7 mouse cellular contexts compared by ENCODE assay signal in genomic region chr14:73238498-73239250, GRCm38 (mm10). TPM values are rescaled to one million over a fixed set of nuclear protein-coding genes. Genes with fewer than 3 reads are reported as not detected.
A peak's percentile ranks its signal among the peaks of the same experiment; 100 is the strongest.
DNase-seq lines count a peak whose midpoint lies in the region; ATAC-seq lines count a peak whose summit lies in the region.

No protein-coding gene starts in this region.

- H3K9me3 ChIP-seq in embryonic facial prominence, embryonic 14.5 days (ENCODE audit: control insufficient read depth, low read length), result peaks cover 3% of the 10 kb centered on the region; the same call in 1 of the 2 replicates
- H3K9me3 ChIP-seq in hindbrain, embryonic 10.5 days, result no peaks in the 10 kb centered on the region
- H3K9me3 ChIP-seq in limb, embryonic 13.5 days, result no peaks in the 10 kb centered on the region
- H3K9me3 ChIP-seq in midbrain, embryonic 12.5 days, result no peaks in the 10 kb centered on the region

- H3K4me3 ChIP-seq in embryonic facial prominence, embryonic 14.5 days (ENCODE audit: low read depth, low read length), result peak overlapping the region; percentile 62
- peak overlapping the region; percentile 53 for H3K4me3 ChIP-seq in hindbrain, embryonic 10.5 days
- peak overlapping the region; percentile 62 for H3K4me3 ChIP-seq in limb, embryonic 13.5 days
- H3K4me3 ChIP-seq in midbrain, embryonic 12.5 days, result peak overlapping the region; percentile 54

- H3K27ac ChIP-seq in embryonic facial prominence, embryonic 14.5 days (replicated peaks; ENCODE audit: low read depth, low read length), result peak overlapping the region; percentile 97
- peak overlapping the region; percentile 92 for H3K27ac ChIP-seq in hindbrain, embryonic 10.5 days
- H3K27ac ChIP-seq in limb, embryonic 13.5 days, result peak overlapping the region; percentile 92
- peak overlapping the region; percentile 92 for H3K27ac ChIP-seq in midbrain, embryonic 12.5 days (replicated peaks)

- H3K4me2 ChIP-seq in embryonic facial prominence, embryonic 14.5 days (ENCODE audit: low read depth, low read length), result peak overlapping the region; percentile 71
- peak overlapping the region; percentile 64 for H3K4me2 ChIP-seq in limb, embryonic 13.5 days (replicated peaks)
- H3K4me2 ChIP-seq in midbrain, embryonic 12.5 days (replicated peaks), result peak overlapping the region; percentile 56

- H3K4me1 ChIP-seq in embryonic facial prominence, embryonic 14.5 days (ENCODE audit: control insufficient read depth, insufficient read depth, low read length), result peaks cover 9% of the 10 kb centered on the region
- peaks cover 19% of the 10 kb centered on the region for H3K4me1 ChIP-seq in hindbrain, embryonic 10.5 days (replicated peaks)
- peaks cover 17% of the 10 kb centered on the region for H3K4me1 ChIP-seq in limb, embryonic 13.5 days
- H3K4me1 ChIP-seq in midbrain, embryonic 12.5 days, result 0 out of 2 replicates have a peak, but pooled peaks cover 8% of the 10 kb centered on the region

- H3K36me3 ChIP-seq in embryonic facial prominence, embryonic 14.5 days (ENCODE audit: control insufficient read depth, insufficient read depth, low read length), result peaks cover 12% of the 10 kb centered on the region; the same call in 1 of the 2 replicates
- peaks cover 19% of the 10 kb centered on the region for H3K36me3 ChIP-seq in hindbrain, embryonic 10.5 days
- H3K36me3 ChIP-seq in limb, embryonic 13.5 days, result peaks cover 6% of the 10 kb centered on the region; the same call in 1 of the 2 replicates
- H3K36me3 ChIP-seq in midbrain, embryonic 12.5 days, result peaks cover 7% of the 10 kb centered on the region

- H3K9ac ChIP-seq in embryonic facial prominence, embryonic 14.5 days (ENCODE audit: low read depth, low read length), result peak overlapping the region; percentile 85
- peak overlapping the region; percentile 80 for H3K9ac ChIP-seq in limb, embryonic 13.5 days
- peak overlapping the region; percentile 77 for H3K9ac ChIP-seq in midbrain, embryonic 12.5 days (replicated peaks)

- no peaks in the 10 kb centered on the region for H3K27me3 ChIP-seq in embryonic facial prominence, embryonic 14.5 days (replicated peaks; ENCODE audit: control insufficient read depth, insufficient read depth, low read length)
- H3K27me3 ChIP-seq in hindbrain, embryonic 10.5 days (ENCODE audit: insufficient read depth, poor library complexity, severe bottlenecking), result no peaks in the 10 kb centered on the region
- no peaks in the 10 kb centered on the region for H3K27me3 ChIP-seq in limb, embryonic 13.5 days
- H3K27me3 ChIP-seq in midbrain, embryonic 12.5 days, result no peaks in the 10 kb centered on the region

- ATAC-seq in embryonic facial prominence, embryonic 14.5 days (ENCODE audit: low read depth), result peak; percentile 88
- peak; percentile 53 for ATAC-seq in limb, embryonic 13.5 days (ENCODE audit: low FRiP score, low read depth)
- peak; percentile 87 for ATAC-seq in midbrain, embryonic 12.5 days (ENCODE audit: low FRiP score, low read depth)

- DNase-seq in CD8-positive naive resting alpha-beta T cell, adult 2 months (ENCODE audit: low read depth in 2 of 2, low spot score in 2 of 2), result peak; percentile 12 to 32
- DNase-seq in R1 (ENCODE audit: low read depth, low spot score), result peak; percentile 91
- peak; percentile 84 for DNase-seq in embryonic facial prominence, embryonic 14.5 days (ENCODE audit: low spot score)
- peak; percentile 76 for DNase-seq in hindbrain, embryonic 10.5 days (ENCODE audit: low spot score)
- DNase-seq in testis, postnatal 10 days (ENCODE audit: low spot score), result peak; percentile 44

- WGBS in embryonic facial prominence, embryonic 14.5 days, result under 1% methylated on average over 20 of the region's 20 CpGs
- under 1% methylated on average over 20 of the region's 20 CpGs for WGBS in hindbrain, embryonic 10.5 days
- WGBS in limb, embryonic 13.5 days, result under 1% methylated on average over 20 of the region's 20 CpGs
- WGBS in midbrain, embryonic 12.5 days, result under 1% methylated on average over 20 of the region's 20 CpGs

RNA-seq across cellular contexts. Expression of gene Lpar6, which starts 1.0 kb away (rescaled TPM):
- polyA plus RNA-seq in embryonic facial prominence, embryonic 14.5 days (2014; fragmentation: Nextera tagmentation; extraction: Ambion mirVana), result 11.3 and 11.5 TPM in 2 replicates
- polyA plus RNA-seq in hindbrain, embryonic 10.5 days (2016; fragmentation: Nextera tagmentation; extraction: Ambion mirVana), result 15.4 and 18.0 TPM in 2 replicates
- 13.9 and 15.6 TPM in 2 replicates for polyA plus RNA-seq in limb, embryonic 13.5 days (2015; fragmentation: Nextera tagmentation; extraction: Ambion mirVana)
- 13.9 and 14.2 TPM in 2 replicates for polyA plus RNA-seq in midbrain, embryonic 12.5 days (2016; fragmentation: Nextera tagmentation; extraction: Ambion mirVana)

Comparison
In these comparisons a context has a peak if more than half of its experiments do, and no peak if none do; other contexts are left out.
1. Peak in every context shown above with its lines: DNase-seq, ATAC-seq, H3K4me3 ChIP-seq and H3K27ac ChIP-seq.
2. DNase-seq: peak in every context shown above with its lines; median percentile 91 in R1; 84 in embryonic facial prominence, embryonic 14.5 days; 76 in hindbrain, embryonic 10.5 days; 44 in testis, postnatal 10 days; 22 in CD8-positive naive resting alpha-beta T cell, adult 2 months.